Mouse (Mus musculus) stomach, embryonic 14.5 days (tissue): Measurements from ENCODE around the gene Cd247. TPM values are rescaled to one million over a fixed set of nuclear protein-coding genes. Genes with fewer than 3 reads are reported as not detected.

Source experiments
- ATAC-seq: fragments of 200-750 bp; cut with Nextera tagmentation; 2 replicates; pipeline ENCODE4 v1.8.0; 2017; ENCODE audit warnings: low read depth, moderate TSS enrichment; ENCODE audit not compliant: insufficient number of reproducible peaks, insufficient read depth, low FRiP score
- H3K27ac ChIP-seq: fragments of 300-500 bp; sonication (generic); 2 replicates; pipeline ENCODE4 v1.5.1; 2014; ENCODE audit warnings: mild to moderate bottlenecking, low read length, moderate library complexity, mixed read lengths
- H3K27me3 ChIP-seq: fragments of 300-500 bp; sonication (generic); 2 replicates; pipeline ENCODE4 v1.6.1; 2014; ENCODE audit warnings: low read length, control low read depth, mixed read lengths; ENCODE audit not compliant: control insufficient read depth, insufficient read depth
- H3K36me3 ChIP-seq: fragments of 300-500 bp; sonication (generic); 2 replicates; pipeline ENCODE4 v1.6.1; 2014; ENCODE audit warnings: mild to moderate bottlenecking, control low read depth, low read length, moderate library complexity, mixed read lengths; ENCODE audit not compliant: control insufficient read depth, insufficient read depth
- H3K4me1 ChIP-seq: fragments of 300-500 bp; sonication (generic); 2 replicates; pipeline ENCODE4 v1.6.1; 2014; ENCODE audit warnings: low read length, control low read depth, mixed read lengths; ENCODE audit not compliant: control insufficient read depth, insufficient read depth
- H3K4me2 ChIP-seq: fragments of 300-500 bp; sonication (generic); replicated peaks from 2 replicates; pipeline ENCODE4 v1.6.1; 2014; ENCODE audit warnings: low read depth, low read length, control low read depth
- H3K4me3 ChIP-seq: fragments of 300-500 bp; sonication (generic); 2 replicates; pipeline ENCODE4 v1.5.1; 2014; ENCODE audit warnings: low read depth, low read length, control low read depth
- H3K9ac ChIP-seq: fragments of 300-500 bp; sonication (generic); replicated peaks from 2 replicates; pipeline ENCODE4 v1.6.1; 2014; ENCODE audit warnings: low read depth, mild to moderate bottlenecking, control low read depth, low read length, moderate library complexity, mixed read lengths
- H3K9me3 ChIP-seq: fragments of 300-500 bp; sonication (generic); 2 replicates; pipeline ENCODE4 v1.6.1; 2016; ENCODE audit warnings: low read depth, low read length, control low read depth; ENCODE audit not compliant: control insufficient read depth
- WGBS: fragments of 180-500 bp; shearing (Covaris S2); extraction: QIAGEN DNeasy Blood & Tissue Kit; methylation state at CpG from one replicate; pipeline ENCODE4 v1.1.7; 2014; 5-methylcytosine and 5-hydroxymethylcytosine counted together
- polyA plus RNA-seq: library from polyadenylated mRNA; unstranded; fragments of >200 nt; fragmentation: Nextera tagmentation; extraction: Ambion mirVana; gene quantifications from 2 replicates; pipeline ENCODE4 v1.2.1, GENCODE M21; 2014

The Cd247 gene
- polyA plus RNA-seq, 1 experiment from 2014 or later: 1.5 TPM

DNA sequence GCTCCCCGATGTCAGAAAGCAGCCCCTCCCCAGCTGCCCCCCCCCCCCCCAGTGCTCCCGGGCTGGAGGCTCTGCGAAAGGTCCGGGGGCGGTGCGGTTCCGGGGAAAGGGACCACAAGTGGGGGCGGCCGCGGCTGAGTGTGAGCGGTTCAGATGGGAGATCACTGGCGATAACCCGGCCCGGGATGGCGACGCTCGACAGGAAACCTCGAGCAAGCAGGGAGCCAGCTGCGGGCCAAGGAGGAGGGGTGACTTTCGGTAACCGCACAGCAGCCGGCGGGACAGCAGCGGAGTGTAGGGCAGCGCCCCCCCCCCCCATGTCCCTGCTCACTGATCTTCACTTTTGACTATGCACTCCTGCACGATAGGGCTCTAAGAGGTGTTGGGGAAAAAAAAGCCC, 56.5 kb downstream of the Cd247 start:
- Histone ChIP-seq H3K4me2 (peak overlapping the region; percentile 100), H3K27ac (no peak overlapping the region), H3K9me3 (no peaks in the 10 kb centered on the region), H3K4me1 (peaks cover 8% of the 10 kb centered on the region), H3K36me3 (no peaks in the 10 kb centered on the region), H3K4me3 (peak overlapping the region; percentile 50), H3K27me3 (no peaks in the 10 kb centered on the region; the same call in 1 of the 2 replicates), H3K9ac (peak overlapping the region; percentile 21; the same call in 1 of the 2 replicates)
- peak; percentile 43; the same call in 1 of the 2 replicates for ATAC-seq
- 0% methylated on average over 23 of the region's 26 CpGs for WGBS

DNA sequence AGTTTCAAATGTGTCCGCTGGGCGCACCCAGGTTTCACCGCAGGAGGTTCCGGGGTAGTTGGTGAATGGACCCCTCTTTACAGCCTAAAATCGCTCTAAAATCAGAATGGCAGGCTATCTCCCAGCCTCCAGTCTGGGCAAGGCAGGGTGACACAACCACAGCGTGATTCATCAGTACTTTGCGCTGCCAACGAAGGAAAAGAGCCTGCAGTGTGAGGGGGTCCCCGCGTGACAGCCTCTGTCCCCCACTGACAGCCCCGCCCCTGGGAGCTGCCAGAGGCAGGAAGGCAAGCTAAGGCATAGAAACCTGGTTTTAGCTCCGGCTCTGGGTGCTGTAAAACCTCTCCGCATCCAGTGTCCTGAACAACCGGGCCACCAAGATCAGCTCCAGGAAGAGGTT, 56.9 kb downstream of the Cd247 start:
- Histone ChIP-seq H3K4me3 (peak overlapping the region; percentile 50), H3K9me3 (no peaks in the 10 kb centered on the region), H3K4me1 (peaks cover 8% of the 10 kb centered on the region), H3K27ac (no peak overlapping the region), H3K36me3 (no peaks in the 10 kb centered on the region), H3K27me3 (no peaks in the 10 kb centered on the region; the same call in 1 of the 2 replicates), H3K4me2 (peak overlapping the region; percentile 100), H3K9ac (peak overlapping the region; percentile 21; the same call in 1 of the 2 replicates)
- 7% methylated on average over 14 of the region's 14 CpGs for WGBS
- ATAC-seq: no peak

- Histone ChIP-seq H3K9me3 (no peaks in the 10 kb centered on the region), H3K27ac (no peak overlapping the region), H3K36me3 (no peaks in the 10 kb centered on the region), H3K4me2 (no peak overlapping the region), H3K27me3 (no peaks in the 10 kb centered on the region), H3K4me3 (no peak overlapping the region), H3K4me1 (peaks cover 6% of the 10 kb centered on the region; the same call in 1 of the 2 replicates), H3K9ac (no peak overlapping the region)
- ATAC-seq: no peak
- 89% methylated on average over 8 of the region's 8 CpGs for WGBS
Measured at GRCm38 (mm10) chr1:165848417-165848816, 59.9 kb downstream of the Cd247 start.

DNA sequence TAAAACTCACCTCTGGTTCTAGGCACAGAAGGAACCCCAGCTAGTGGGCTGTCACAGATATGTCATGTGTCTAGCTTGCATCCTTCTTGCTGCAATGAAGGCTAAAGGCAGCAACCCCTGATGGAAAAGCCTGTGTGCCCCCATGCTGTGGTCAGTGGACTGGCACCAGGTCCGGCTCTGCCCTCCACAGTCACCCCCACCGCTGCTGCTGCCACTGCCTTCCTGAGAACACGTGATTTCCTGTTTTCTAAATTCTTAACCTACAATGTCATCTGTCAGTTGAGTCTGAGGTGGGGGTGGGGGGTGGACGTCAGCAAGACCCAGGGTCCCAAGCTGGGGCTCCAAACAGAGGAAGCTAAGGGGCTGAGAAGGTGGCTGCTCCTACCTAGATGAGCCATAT, 60.4 kb downstream of the Cd247 start:
- ATAC-seq: no peak
- Histone ChIP-seq H3K4me1 (peaks cover 6% of the 10 kb centered on the region; the same call in 1 of the 2 replicates), H3K4me2 (no peak overlapping the region), H3K27ac (no peak overlapping the region), H3K27me3 (no peaks in the 10 kb centered on the region), H3K9me3 (no peaks in the 10 kb centered on the region), H3K36me3 (no peaks in the 10 kb centered on the region), H3K9ac (no peak overlapping the region), H3K4me3 (no peak overlapping the region)
- WGBS: 55% methylated on average over 4 of the region's 4 CpGs

GRCm38 (mm10) chr1:165849458-165850445, 61.3 kb downstream of the Cd247 start:
- Histone ChIP-seq H3K27me3 (no peaks in the 10 kb centered on the region), H3K4me3 (no peak overlapping the region), H3K4me1 (peaks cover 6% of the 10 kb centered on the region; the same call in 1 of the 2 replicates), H3K27ac (no peak overlapping the region), H3K4me2 (no peak overlapping the region), H3K36me3 (no peaks in the 10 kb centered on the region), H3K9me3 (no peaks in the 10 kb centered on the region), H3K9ac (no peak overlapping the region)
- peak; percentile 47 for ATAC-seq
- 54% methylated on average over 17 of the region's 17 CpGs for WGBS

- ATAC-seq: no peak
- Histone ChIP-seq H3K4me1 (peaks cover 6% of the 10 kb centered on the region; the same call in 1 of the 2 replicates), H3K36me3 (no peaks in the 10 kb centered on the region), H3K9ac (no peak overlapping the region), H3K9me3 (no peaks in the 10 kb centered on the region), H3K27ac (no peak overlapping the region), H3K4me2 (no peak overlapping the region), H3K4me3 (no peak overlapping the region), H3K27me3 (no peaks in the 10 kb centered on the region)
- 54% methylated on average over 5 of the region's 5 CpGs for WGBS
Measured at GRCm38 (mm10) chr1:165852131-165852530, 63.6 kb downstream of the Cd247 start.

DNA sequence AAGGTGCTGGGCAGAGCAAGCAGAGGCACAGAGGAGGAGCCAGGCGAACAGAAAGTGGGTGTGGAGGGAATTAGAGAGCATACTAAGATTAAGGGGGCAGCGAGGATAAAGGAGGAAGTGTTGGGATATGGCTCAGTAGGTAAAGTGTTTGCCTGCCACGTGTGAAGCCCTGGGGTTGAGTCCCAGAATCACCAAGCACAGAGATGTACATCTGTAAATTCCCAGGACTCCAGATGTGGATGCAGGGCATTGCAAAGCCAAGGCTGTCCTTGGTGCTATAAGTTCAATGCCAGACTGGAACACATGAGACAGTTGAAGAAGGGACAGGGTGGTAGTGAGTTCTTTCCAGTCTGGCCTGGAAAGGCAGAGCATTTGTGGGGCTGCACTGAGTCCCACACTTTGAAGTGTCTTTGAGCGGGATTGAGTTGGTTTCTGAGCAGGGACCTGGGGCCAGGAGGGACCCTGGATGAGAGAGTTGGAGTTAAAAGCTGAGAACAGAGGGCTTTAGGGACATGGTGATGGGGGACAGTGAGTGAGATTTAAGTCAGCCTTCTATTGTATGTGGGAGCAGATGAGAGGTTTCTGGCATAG, 64.7 kb downstream of the Cd247 start:
- no peak overlapping the region for H3K4me3 ChIP-seq
- no peak overlapping the region for H3K27ac ChIP-seq
- H3K4me1 ChIP-seq: peaks cover 6% of the 10 kb centered on the region; the same call in 1 of the 2 replicates
- no peak overlapping the region for H3K9ac ChIP-seq
- no peak for ATAC-seq
- H3K27me3 ChIP-seq: no peaks in the 10 kb centered on the region
- H3K4me2 ChIP-seq: no peak overlapping the region
- WGBS: 56% methylated on average over 4 of the region's 4 CpGs
- no peaks in the 10 kb centered on the region for H3K36me3 ChIP-seq
- H3K9me3 ChIP-seq: no peaks in the 10 kb centered on the region

DNA sequence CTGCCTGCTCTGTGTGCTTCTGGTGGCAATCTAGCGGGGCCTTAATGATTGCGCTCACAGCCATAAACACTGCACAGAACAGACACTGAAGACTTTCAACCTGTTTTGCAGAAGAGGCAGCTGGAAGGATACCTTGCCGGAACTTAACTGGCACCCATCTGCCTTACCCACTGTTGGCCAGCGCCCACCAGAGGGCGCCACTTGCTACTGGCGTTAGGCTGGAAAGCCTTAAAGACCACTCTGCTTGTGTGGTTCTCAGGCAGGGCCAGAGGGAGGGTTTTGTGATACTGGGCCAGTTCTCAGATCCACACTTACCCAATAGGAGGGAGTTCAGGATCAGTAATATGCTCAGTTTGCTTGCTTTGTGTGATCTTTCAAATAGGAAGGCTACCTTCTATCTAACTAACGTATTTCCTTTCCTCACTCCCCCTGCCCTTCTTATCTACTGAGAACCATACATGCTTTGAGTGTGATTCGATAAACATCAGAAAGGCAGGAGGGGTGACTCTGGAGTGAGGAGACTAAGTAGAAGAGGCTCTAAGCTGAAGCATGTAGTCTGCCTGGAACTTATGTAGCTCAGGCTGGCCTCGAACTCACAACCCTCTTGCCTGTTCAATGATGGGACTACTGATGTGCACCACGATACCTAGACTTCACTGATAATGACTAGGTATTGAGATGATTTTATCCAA, 65.4 kb downstream of the Cd247 start:
- Histone ChIP-seq H3K27me3 (no peaks in the 10 kb centered on the region), H3K9me3 (no peaks in the 10 kb centered on the region), H3K9ac (no peak overlapping the region), H3K27ac (no peak overlapping the region), H3K4me2 (no peak overlapping the region), H3K4me1 (peaks cover 6% of the 10 kb centered on the region; the same call in 1 of the 2 replicates), H3K4me3 (no peak overlapping the region), H3K36me3 (no peaks in the 10 kb centered on the region)
- WGBS: 61% methylated on average over 10 of the region's 10 CpGs
- no peak for ATAC-seq
